ENCODE assay signal across 20 mouse cellular contexts in the genomic region with DNA sequence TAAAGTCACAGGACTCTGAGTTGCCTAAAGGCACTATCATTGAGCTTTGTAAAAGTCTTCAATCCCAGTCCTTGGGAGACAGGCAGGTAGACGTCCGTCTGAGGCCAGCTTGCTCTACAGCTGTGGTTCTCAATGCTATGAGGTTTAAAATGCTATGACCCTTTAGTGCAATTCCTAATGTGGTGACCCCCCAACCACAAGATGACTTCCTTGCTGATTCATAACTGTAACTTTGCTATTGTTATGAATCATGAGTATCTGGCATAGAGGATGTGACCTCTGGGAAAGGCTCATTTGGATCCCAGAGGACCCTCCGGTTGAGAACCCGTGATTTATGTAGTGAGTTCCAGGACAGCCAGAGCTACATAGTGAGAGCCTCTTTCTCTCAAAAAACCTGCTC. TPM values are rescaled to one million over a fixed set of nuclear protein-coding genes. Genes with fewer than 3 reads are reported as not detected.
DNase-seq lines count a peak whose midpoint lies in the region; ATAC-seq lines count a peak whose summit lies in the region.
"Had no signal": no experiment of that assay in that cellular context is flagged by ENCODE, and none has a peak within 500 bp of the region (broad histone marks: within the 10 kb centered on the region; RNA-seq: fewer than 3 reads in every experiment).

No protein-coding gene starts in this region.

- DNase-seq in 3T3-L1 (ENCODE audit: low read depth, low spot score) (peak; percentile 95), adipocyte (ENCODE audit: low spot score) (peak; percentile 29)
- no peak for DNase-seq in kidney, adult 11 months
- no peak for DNase-seq in ovary, adult 18-20 months (ENCODE audit: low spot score)
- DNase-seq: cerebellum, adult 9-10 months; heart, adult 18-20 months; layer of hippocampus, adult 9-11 months; right cerebral cortex, postnatal 14 days; spleen, adult 18-20 months had no signal

- no peak overlapping the region for H3K27ac ChIP-seq in heart, embryonic 13.5 days (replicated peaks)
- H3K27ac ChIP-seq in heart, embryonic 12.5 days (ENCODE audit: poor library complexity, severe bottlenecking) = no peak overlapping the region
- H3K27ac ChIP-seq in liver, embryonic 16.5 days (ENCODE audit: low read length) = peak overlapping the region; percentile 97
- H3K27ac ChIP-seq: embryonic facial prominence, embryonic 12.5 days; forebrain, embryonic 15.5 days; hindbrain, embryonic 14.5 days; kidney, postnatal 0 days; left cerebral cortex, adult 2 months had no signal

- 0 out of 2 replicates have a peak overlapping the region, but pooled peaks have one; percentile 7 for H3K4me3 ChIP-seq in heart, embryonic 13.5 days
- no peak overlapping the region for H3K4me3 ChIP-seq in heart, embryonic 12.5 days
- H3K4me3 ChIP-seq in liver, embryonic 16.5 days (ENCODE audit: low read depth, low read length) = peak overlapping the region; percentile 60
- H3K4me3 ChIP-seq: embryonic facial prominence, embryonic 12.5 days; forebrain, embryonic 15.5 days; left cerebral cortex, adult 2 months had no signal

- 81% methylated on average over 4 of the region's 4 CpGs for WGBS in heart, embryonic 13.5 days
- WGBS in heart, embryonic 12.5 days = 90% methylated on average over 4 of the region's 4 CpGs
- 90% methylated on average over 4 of the region's 4 CpGs for WGBS in liver, embryonic 16.5 days (ENCODE audit: insufficient replicate concordance)

- no peaks in the 10 kb centered on the region for H3K9me3 ChIP-seq in heart, embryonic 13.5 days
- H3K9me3 ChIP-seq in heart, embryonic 12.5 days (replicated peaks) = no peaks in the 10 kb centered on the region
- no peaks in the 10 kb centered on the region for H3K9me3 ChIP-seq in liver, embryonic 16.5 days (replicated peaks; ENCODE audit: control insufficient read depth, low read length)
- H3K9me3 ChIP-seq: embryonic facial prominence, embryonic 12.5 days; forebrain, embryonic 15.5 days had no signal

- no peak for ATAC-seq in heart, embryonic 13.5 days (ENCODE audit: extremely low read depth, insufficient number of reproducible peaks, low FRiP score, low TSS enrichment)
- no peak for ATAC-seq in heart, embryonic 12.5 days (ENCODE audit: insufficient number of reproducible peaks, low FRiP score)
- ATAC-seq in liver, embryonic 16.5 days (ENCODE audit: low read depth) = no peak
- ATAC-seq: forebrain, embryonic 15.5 days; inflammation-experienced regulatory T-cells, adult 6 months had no signal

- 0 out of 2 replicates have a peak, but pooled peaks cover 4% of the 10 kb centered on the region for H3K36me3 ChIP-seq in heart, embryonic 13.5 days
- H3K36me3 ChIP-seq in heart, embryonic 12.5 days = peaks cover 3% of the 10 kb centered on the region; the same call in 1 of the 2 replicates
- H3K36me3 ChIP-seq in liver, embryonic 16.5 days (ENCODE audit: control insufficient read depth, insufficient read depth) = no peaks in the 10 kb centered on the region
- H3K36me3 ChIP-seq: forebrain, embryonic 15.5 days had no signal

- H3K4me1 ChIP-seq in heart, embryonic 13.5 days = peaks cover 12% of the 10 kb centered on the region
- H3K4me1 ChIP-seq in heart, embryonic 12.5 days (replicated peaks) = peaks cover 11% of the 10 kb centered on the region
- H3K4me1 ChIP-seq in liver, embryonic 16.5 days (ENCODE audit: control insufficient read depth, low read depth, low read length) = peaks cover 33% of the 10 kb centered on the region
- H3K4me1 ChIP-seq: embryonic facial prominence, embryonic 12.5 days; forebrain, embryonic 15.5 days had no signal

- peak overlapping the region; percentile 36; the same call in 1 of the 2 replicates for H3K4me2 ChIP-seq in heart, embryonic 13.5 days
- H3K4me2 ChIP-seq in heart, embryonic 12.5 days = no peak overlapping the region
- H3K4me2 ChIP-seq in liver, embryonic 16.5 days (ENCODE audit: low read depth, low read length) = peak overlapping the region; percentile 64
- H3K4me2 ChIP-seq: embryonic facial prominence, embryonic 12.5 days; forebrain, embryonic 15.5 days; hindbrain, embryonic 14.5 days; midbrain, embryonic 11.5 days had no signal

- no peaks in the 10 kb centered on the region for H3K27me3 ChIP-seq in heart, embryonic 13.5 days (replicated peaks)
- no peaks in the 10 kb centered on the region for H3K27me3 ChIP-seq in heart, embryonic 12.5 days (replicated peaks)
- H3K27me3 ChIP-seq in liver, embryonic 16.5 days (ENCODE audit: control insufficient read depth, insufficient read depth, low read depth, low read length) = no peaks in the 10 kb centered on the region
- H3K27me3 ChIP-seq: embryonic facial prominence, embryonic 12.5 days; forebrain, embryonic 15.5 days had no signal

- H3K9ac ChIP-seq in heart, embryonic 13.5 days = no peak overlapping the region
- H3K9ac ChIP-seq in heart, embryonic 12.5 days = no peak overlapping the region
- peak overlapping the region; percentile 75 for H3K9ac ChIP-seq in liver, embryonic 16.5 days (ENCODE audit: low read depth, low read length)
- H3K9ac ChIP-seq: embryonic facial prominence, embryonic 12.5 days; forebrain, embryonic 15.5 days; hindbrain, embryonic 14.5 days had no signal

RNA-seq across cellular contexts. Expression of a gene that starts 44.9 kb away (rescaled TPM):
- 1.8 and 2.2 TPM in 2 replicates for polyA plus RNA-seq in heart, embryonic 13.5 days (2015; fragmentation: Nextera tagmentation; extraction: Ambion mirVana)
- polyA plus RNA-seq in heart, embryonic 12.5 days (2016; fragmentation: Nextera tagmentation; extraction: Ambion mirVana) = 0.65 and 0.66 TPM in 2 replicates
- polyA plus RNA-seq in liver, embryonic 16.5 days (2015; fragmentation: Nextera tagmentation; extraction: Ambion mirVana) = 6.5 and 7.7 TPM in 2 replicates
- polyA plus RNA-seq: embryonic facial prominence, embryonic 12.5 days; forebrain, embryonic 15.5 days; inflammation-experienced regulatory T-cells, adult 6 months; kidney, postnatal 0 days; midbrain, embryonic 11.5 days; midbrain, postnatal 0 days had no signal

RNA-seq across cellular contexts. Expression of a gene that starts 56.0 kb away (rescaled TPM):
- 0.51 and 0.78 TPM in 2 replicates for polyA plus RNA-seq in heart, embryonic 13.5 days (2015; fragmentation: Nextera tagmentation; extraction: Ambion mirVana)
- polyA plus RNA-seq in heart, embryonic 12.5 days (2016; fragmentation: Nextera tagmentation; extraction: Ambion mirVana) = 0.56 and 0.76 TPM in 2 replicates
- 0.30 and 0.33 TPM in 2 replicates for polyA plus RNA-seq in liver, embryonic 16.5 days (2015; fragmentation: Nextera tagmentation; extraction: Ambion mirVana)

RNA-seq across cellular contexts. Expression of a gene that starts 57.6 kb away (rescaled TPM):
- 36.6 and 41.4 TPM in 2 replicates for polyA plus RNA-seq in heart, embryonic 13.5 days (2015; fragmentation: Nextera tagmentation; extraction: Ambion mirVana)
- 39.1 and 39.2 TPM in 2 replicates for polyA plus RNA-seq in heart, embryonic 12.5 days (2016; fragmentation: Nextera tagmentation; extraction: Ambion mirVana)
- 21.1 and 23.2 TPM in 2 replicates for polyA plus RNA-seq in liver, embryonic 16.5 days (2015; fragmentation: Nextera tagmentation; extraction: Ambion mirVana)

Comparison
In these comparisons a context has a peak if more than half of its experiments do, and no peak if none do; other contexts are left out.
1. DNase-seq: peak in 3T3-L1 (single experiment) and adipocyte (single experiment); none in kidney, adult 11 months (single experiment) and ovary, adult 18-20 months (single experiment).